Mouse (Mus musculus) B cell, adult (primary cell): ENCODE data around the gene Aurkc. TPM values are rescaled to one million over a fixed set of nuclear protein-coding genes. Genes with fewer than 3 reads are reported as not detected.

ENCODE experiments used
- total RNA-seq: library from RNA; stranded (reverse); gene quantifications from 4 replicates; pipeline ENCODE4 v1.2.4, GENCODE M21; 2023; ENCODE audit not compliant: inconsistent age

Aurkc gene
- 1.00 TPM in 1 of 4 replicates, not detected in the others for total RNA-seq

DNA sequence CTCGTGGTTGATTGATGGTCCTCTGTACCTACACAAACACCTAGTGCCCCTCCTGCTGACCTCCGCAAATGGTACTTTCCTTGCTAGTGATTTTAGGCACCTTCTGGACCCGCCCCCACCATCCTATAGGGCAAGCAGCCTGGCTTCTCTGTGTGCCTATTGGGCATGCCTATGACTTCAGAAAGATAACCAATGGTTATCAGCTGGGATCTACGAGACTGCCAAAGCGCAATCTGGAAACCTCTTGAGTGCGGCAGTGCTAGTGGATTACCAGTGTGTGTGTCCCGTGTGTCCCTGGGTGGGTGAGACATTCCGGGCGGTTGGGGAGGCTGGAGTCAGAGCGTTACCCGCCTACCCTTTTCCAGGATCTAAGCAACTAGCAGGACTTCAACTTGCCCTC lies at the start of gene Aurkc:
TSS of gene Aurkc (plus strand) at position 50 of the 400 bp plus-strand sequence.

Other genes starting within 250 kb of the Aurkc start
- gene Zfp954, start 126.2 kb downstream of the Aurkc start, total RNA-seq, result 19.3 to 25.2 TPM (median 22.6 TPM) in 4 replicates
- gene Zfp773, start 141.5 kb downstream of the Aurkc start, total RNA-seq, result 1.3 to 1.7 TPM (median 1.5 TPM) in 4 replicates
- gene Zfp418, start 176.0 kb downstream of the Aurkc start, total RNA-seq, result 1.6 to 3.0 TPM (median 2.1 TPM) in 4 replicates
- gene Zfp772, start 214.7 kb downstream of the Aurkc start, total RNA-seq, result 1.8 to 2.7 TPM (median 2.2 TPM) in 4 replicates